Mouse (Mus musculus) lung, postnatal 10 days (tissue): ENCODE measurements around the gene Elmo2.

Experiments used
- DNase-seq: peaks from one replicate; pipeline ENCODE4 v3.0.0; 2021

Gene Elmo2

GRCm38 (mm10) chr2:165326304-165327190, at the start of gene Elmo2:
Elmo2 (minus strand) TSS chr2:165326479.
- peak; percentile 99 for DNase-seq

GRCm38 (mm10) chr2:165376001-165376400, 49.7 kb upstream of the Elmo2 start:
- DNase-seq, result no peak

GRCm38 (mm10) chr2:165375478-165375877, 49.2 kb upstream of the Elmo2 start:
- DNase-seq, result no peak

GRCm38 (mm10) chr2:165371066-165371465, 44.8 kb upstream of the Elmo2 start:
- DNase-seq, result no peak

- no peak for DNase-seq
These were observed 44.1 kb upstream of the Elmo2 start for GRCm38 (mm10) chr2:165370348-165370747.

- DNase-seq, result no peak
These were observed 42.2 kb upstream of the Elmo2 start, which contains the start of gene Zfp663 for GRCm38 (mm10) chr2:165368496-165368895. Zfp663 (minus strand) TSS chr2:165368729.

GRCm38 (mm10) chr2:165367868-165368439, 41.7 kb upstream of the Elmo2 start:
- DNase-seq, result peak; percentile 52

- DNase-seq, result peak; percentile 84
These were observed 40.8 kb upstream of the Elmo2 start for GRCm38 (mm10) chr2:165367047-165367520.

GRCm38 (mm10) chr2:165364334-165365091, 38.2 kb upstream of the Elmo2 start:
- peak; percentile 71 for DNase-seq

GRCm38 (mm10) chr2:165363282-165363681, 37.0 kb upstream of the Elmo2 start:
- no peak for DNase-seq

- DNase-seq, result peak; percentile 77
These were observed 34.6 kb upstream of the Elmo2 start for GRCm38 (mm10) chr2:165360861-165361260.

- no peak for DNase-seq
These were observed 25.7 kb upstream of the Elmo2 start for GRCm38 (mm10) chr2:165351828-165352513.

GRCm38 (mm10) chr2:165349466-165349865, 23.2 kb upstream of the Elmo2 start:
- DNase-seq, result peak; percentile 50

GRCm38 (mm10) chr2:165346180-165346579, 19.9 kb upstream of the Elmo2 start:
- no peak for DNase-seq

GRCm38 (mm10) chr2:165337191-165337590, 10.9 kb upstream of the Elmo2 start:
- peak; percentile 77 for DNase-seq

GRCm38 (mm10) chr2:165332610-165333210, 6.4 kb upstream of the Elmo2 start:
- DNase-seq, result peak; percentile 49

- DNase-seq, result no peak
These were observed 3.4 kb upstream of the Elmo2 start for GRCm38 (mm10) chr2:165329703-165330102.

GRCm38 (mm10) chr2:165328746-165329145, 2.5 kb upstream of the Elmo2 start:
- DNase-seq, result no peak

GRCm38 (mm10) chr2:165327386-165327785, 1.1 kb upstream of the Elmo2 start:
- DNase-seq, result no peak

GRCm38 (mm10) chr2:165325521-165326303, 567 bp downstream of the Elmo2 start:
- peak; percentile 51 for DNase-seq

- peak; percentile 68 for DNase-seq
These were observed 2.4 kb downstream of the Elmo2 start for GRCm38 (mm10) chr2:165323928-165324327.
